Comparison of ENCODE assay signal across 26 mouse cellular contexts in genomic region chr15:91616016-91616415, GRCm38 (mm10). TPM values are rescaled to one million over a fixed set of nuclear protein-coding genes. Genes with fewer than 3 reads are reported as not detected.
DNase-seq lines count a peak whose midpoint lies in the region; ATAC-seq and TF ChIP-seq lines count a peak whose summit lies in the region.
"Had no signal": no experiment of that assay in that cellular context is flagged by ENCODE, and none has a peak within 500 bp of the region (broad histone marks: within the 10 kb centered on the region; RNA-seq: fewer than 3 reads in every experiment).

No protein-coding gene starts in this region.

- TF ChIP-seq CTCF in cortical plate, adult 2 months (IDR thresholded peaks at IDR 0.05; ENCODE audit: extremely low read depth, insufficient read depth, low read length): no peak

- ATAC-seq in cerebellum, adult (ENCODE audit: insufficient number of reproducible peaks, low FRiP score, low TSS enrichment): no peak
- ATAC-seq: forebrain, embryonic 15.5 days; hindbrain, postnatal 0 days; intestine, embryonic 16.5 days; liver, postnatal 0 days; lung, postnatal 0 days; midbrain, embryonic 16.5 days had no signal

- peak overlapping the region; percentile 54; the same call in 1 of the 2 replicates for H3K27ac ChIP-seq in cortical plate, adult 2 months (ENCODE audit: insufficient read depth, low read length)
- H3K27ac ChIP-seq: embryonic facial prominence, embryonic 15.5 days; forebrain, embryonic 15.5 days; hindbrain, postnatal 0 days; layer of hippocampus, adult 2 months; limb, embryonic 12.5 days; midbrain, embryonic 10.5 days; stomach, embryonic 15.5 days had no signal

- no peak for TF ChIP-seq POLR2A in cortical plate, adult 2 months (IDR thresholded peaks at IDR 0.05; ENCODE audit: extremely low read depth, insufficient read depth, low read length)

- DNase-seq in cerebellum, adult 9-11 months: peak; percentile 13
- DNase-seq in kidney, adult 9 months: peak; percentile 89
- no peak for DNase-seq in kidney, postnatal 14 days
- DNase-seq in yolk sac, embryonic 10.5 days (ENCODE audit: low spot score): peak; percentile 10
- DNase-seq in ovary, postnatal 14 days (ENCODE audit: low spot score): no peak
- DNase-seq: cerebellum, postnatal 14 days; gastrocnemius, postnatal 14 days; heart, adult 11 months; heart, postnatal 10 days; liver, postnatal 0 days; right cerebral cortex, adult 18-20 months; right cerebral cortex, postnatal 4 days; thymus, postnatal 25 days had no signal

- H3K4me1 ChIP-seq in cortical plate, adult 2 months (ENCODE audit: control insufficient read depth, insufficient read depth, low read length): peaks cover 7% of the 10 kb centered on the region
- H3K4me1 ChIP-seq: embryonic facial prominence, embryonic 15.5 days; heart, embryonic 12.5 days; limb, embryonic 12.5 days; midbrain, embryonic 10.5 days; stomach, embryonic 15.5 days had no signal

- H3K4me3 ChIP-seq in cortical plate, adult 2 months (ENCODE audit: insufficient read depth, low read length): no peak overlapping the region
- H3K4me3 ChIP-seq: embryonic facial prominence, embryonic 15.5 days; forebrain, embryonic 15.5 days; heart, embryonic 12.5 days; layer of hippocampus, adult 2 months; limb, embryonic 12.5 days; midbrain, embryonic 10.5 days; stomach, embryonic 15.5 days had no signal

RNA-seq across cellular contexts. Expression of gene Slc2a13, which starts 43.0 kb away (rescaled TPM):
- polyA plus RNA-seq in cortical plate, adult 2 months (2012; rRNA removed): 38.6 and 42.7 TPM in 2 replicates

RNA-seq across cellular contexts. Expression of gene Lrrk2, which starts 57.0 kb away (rescaled TPM):
- 20.3 and 21.5 TPM in 2 replicates for polyA plus RNA-seq in cortical plate, adult 2 months (2012; rRNA removed)

Comparison
In these comparisons a context has a peak if more than half of its experiments do, and no peak if none do; other contexts are left out.
1. DNase-seq: peak in cerebellum, adult 9-11 months (single experiment), kidney, adult 9 months (single experiment) and yolk sac, embryonic 10.5 days (single experiment); none in kidney, postnatal 14 days (single experiment) and ovary, postnatal 14 days (single experiment).